Mouse (Mus musculus): ENCODE measurements around the gene Slc47a2. TPM values are rescaled to one million over a fixed set of nuclear protein-coding genes. Genes with fewer than 3 reads are reported as not detected.

Slc47a2 gene
- total and polyA plus RNA-seq, 2 experiments from 2014 or later: 0.25 to 0.60 TPM

- Histone ChIP-seq H3K9ac (replicated peaks; ENCODE audit: low read length, poor library complexity, severe bottlenecking) (no peak overlapping the region), H3K4me3 (ENCODE audit: low read depth, low read length) (no peak overlapping the region), H3K4me1 (ENCODE audit: insufficient read depth, low read length) (no peaks in the 10 kb centered on the region), H3K27me3 (ENCODE audit: insufficient read depth, low read length) (peaks cover 38% of the 10 kb centered on the region), H3K9me3 (ENCODE audit: low read length) (no peaks in the 10 kb centered on the region), H3K27ac (ENCODE audit: low read depth, low read length) (no peak overlapping the region), H3K36me3 (ENCODE audit: insufficient read depth, low read length) (no peaks in the 10 kb centered on the region), H3K4me2 (ENCODE audit: low read depth, low read length, poor library complexity, severe bottlenecking) (no peak overlapping the region)
- TF ChIP-seq CTCF (IDR thresholded peaks at IDR 0.05): no peak
- WGBS: 78% methylated on average over 4 of the region's 4 CpGs
- DNase-seq (ENCODE audit: low spot score) (no peak), ATAC-seq (ENCODE audit: low FRiP score) (no peak)
These were observed 36.0 kb upstream of the Slc47a2 start for GRCm38 (mm10) chr11:61378651-61379050.

- Histone ChIP-seq H3K4me2 (ENCODE audit: low read depth, low read length, poor library complexity, severe bottlenecking) (peak within 1 kb of the TSS; percentile 42), H3K9me3 (ENCODE audit: low read length) (no peaks in the 10 kb centered on the region), H3K36me3 (ENCODE audit: insufficient read depth, low read length) (no peaks in the 10 kb centered on the region), H3K9ac (replicated peaks; ENCODE audit: low read length, poor library complexity, severe bottlenecking) (no peak within 1 kb of the TSS), H3K4me1 (ENCODE audit: insufficient read depth, low read length) (no peaks in the 10 kb centered on the region), H3K27me3 (ENCODE audit: insufficient read depth, low read length) (peaks cover 38% of the 10 kb centered on the region), H3K27ac (ENCODE audit: low read depth, low read length) (no peak within 1 kb of the TSS), H3K4me3 (ENCODE audit: low read depth, low read length) (peak within 1 kb of the TSS; percentile 16; the same call in 1 of the 2 replicates)
- DNase-seq (ENCODE audit: low spot score) (no peak), ATAC-seq (ENCODE audit: low FRiP score) (no peak)
- no peak for TF ChIP-seq CTCF (IDR thresholded peaks at IDR 0.05)
- 15% methylated on average over 38 of the region's 39 CpGs for WGBS
These were observed 35.4 kb upstream of the Slc47a2 start, which contains the start of gene Slc47a1 for GRCm38 (mm10) chr11:61377881-61378613. Gene Slc47a1, minus strand, starts transcription at chr11:61378345.

- H3K9me3 ChIP-seq (ENCODE audit: low read length): no peaks in the 10 kb centered on the region
- H3K4me2 ChIP-seq (ENCODE audit: low read depth, low read length, poor library complexity, severe bottlenecking): no peak overlapping the region
- ATAC-seq (ENCODE audit: low FRiP score) (no peak), DNase-seq (ENCODE audit: low spot score) (no peak)
- no peaks in the 10 kb centered on the region for H3K27me3 ChIP-seq (ENCODE audit: insufficient read depth, low read length)
- H3K36me3 ChIP-seq (ENCODE audit: insufficient read depth, low read length): no peaks in the 10 kb centered on the region
- H3K4me1 ChIP-seq (ENCODE audit: insufficient read depth, low read length): no peaks in the 10 kb centered on the region
- WGBS: 91% methylated on average over 2 of the region's 2 CpGs
- TF ChIP-seq CTCF (IDR thresholded peaks at IDR 0.05): no peak
- no peak overlapping the region for H3K4me3 ChIP-seq (ENCODE audit: low read depth, low read length)
- H3K9ac ChIP-seq (replicated peaks; ENCODE audit: low read length, poor library complexity, severe bottlenecking): no peak overlapping the region
- no peak overlapping the region for H3K27ac ChIP-seq (ENCODE audit: low read depth, low read length)
These were observed 26.0 kb upstream of the Slc47a2 start for GRCm38 (mm10) chr11:61368668-61369067.

- TF ChIP-seq CTCF (IDR thresholded peaks at IDR 0.05): no peak
- no peak for ATAC-seq (ENCODE audit: low FRiP score)
These were observed 24.0 kb upstream of the Slc47a2 start for GRCm38 (mm10) chr11:61366517-61367273.

GRCm38 (mm10) chr11:61365938-61366337 is 23.3 kb upstream of the Slc47a2 start:
- Histone ChIP-seq H3K4me3 (ENCODE audit: low read depth, low read length) (no peak overlapping the region), H3K4me2 (ENCODE audit: low read depth, low read length, poor library complexity, severe bottlenecking) (no peak overlapping the region), H3K27ac (ENCODE audit: low read depth, low read length) (no peak overlapping the region), H3K4me1 (ENCODE audit: insufficient read depth, low read length) (no peaks in the 10 kb centered on the region), H3K9me3 (ENCODE audit: low read length) (no peaks in the 10 kb centered on the region), H3K36me3 (ENCODE audit: insufficient read depth, low read length) (no peaks in the 10 kb centered on the region), H3K9ac (replicated peaks; ENCODE audit: low read length, poor library complexity, severe bottlenecking) (no peak overlapping the region), H3K27me3 (ENCODE audit: insufficient read depth, low read length) (no peaks in the 10 kb centered on the region)
- no peak for ATAC-seq (ENCODE audit: low FRiP score)
- no peak for TF ChIP-seq CTCF (IDR thresholded peaks at IDR 0.05)
- 67% methylated on average over 3 of the region's 3 CpGs for WGBS
- DNase-seq (ENCODE audit: low spot score): no peak

More at GRCm38 (mm10) chr11:61366517-61367273, 24.0 kb upstream of the Slc47a2 start:
- no peak overlapping the region for H3K9ac ChIP-seq (replicated peaks; ENCODE audit: low read length, poor library complexity, severe bottlenecking)
- WGBS: 85% methylated on average over 9 of the region's 9 CpGs
- H3K4me3 ChIP-seq (ENCODE audit: low read depth, low read length): no peak overlapping the region
- no peaks in the 10 kb centered on the region for H3K4me1 ChIP-seq (ENCODE audit: insufficient read depth, low read length)
- H3K27me3 ChIP-seq (ENCODE audit: insufficient read depth, low read length): no peaks in the 10 kb centered on the region
- DNase-seq (ENCODE audit: low spot score): no peak
- no peak overlapping the region for H3K4me2 ChIP-seq (ENCODE audit: low read depth, low read length, poor library complexity, severe bottlenecking)
- H3K36me3 ChIP-seq (ENCODE audit: insufficient read depth, low read length): no peaks in the 10 kb centered on the region
- no peak overlapping the region for H3K27ac ChIP-seq (ENCODE audit: low read depth, low read length)
- no peaks in the 10 kb centered on the region for H3K9me3 ChIP-seq (ENCODE audit: low read length)

GRCm38 (mm10) chr11:61364096-61364495 is 21.4 kb upstream of the Slc47a2 start:
- no peak for TF ChIP-seq CTCF (IDR thresholded peaks at IDR 0.05)
- Histone ChIP-seq H3K27ac (ENCODE audit: low read depth, low read length) (no peak overlapping the region), H3K27me3 (ENCODE audit: insufficient read depth, low read length) (no peaks in the 10 kb centered on the region), H3K36me3 (ENCODE audit: insufficient read depth, low read length) (no peaks in the 10 kb centered on the region), H3K4me1 (ENCODE audit: insufficient read depth, low read length) (no peaks in the 10 kb centered on the region), H3K4me2 (ENCODE audit: low read depth, low read length, poor library complexity, severe bottlenecking) (no peak overlapping the region), H3K9me3 (ENCODE audit: low read length) (no peaks in the 10 kb centered on the region), H3K9ac (replicated peaks; ENCODE audit: low read length, poor library complexity, severe bottlenecking) (no peak overlapping the region), H3K4me3 (ENCODE audit: low read depth, low read length) (no peak overlapping the region)
- WGBS: 81% methylated on average over 6 of the region's 6 CpGs
- no peak for DNase-seq (ENCODE audit: low spot score)
- ATAC-seq (ENCODE audit: low FRiP score): no peak
